Mouse (Mus musculus): Measurements from ENCODE around the gene Fam234b. TPM values are rescaled to one million over a fixed set of nuclear protein-coding genes. Genes with fewer than 3 reads are reported as not detected.

Gene Fam234b
- polyA plus RNA-seq, 1 experiment from 2014 or later = 32.5 TPM

- Histone ChIP-seq H3K4me2 (replicated peaks; ENCODE audit: low read depth, low read length) (no peak overlapping the region), H3K27me3 (ENCODE audit: control insufficient read depth, insufficient read depth, low read length) (no peaks in the 10 kb centered on the region), H3K4me1 (replicated peaks; ENCODE audit: control insufficient read depth, insufficient read depth, low read length) (no peaks in the 10 kb centered on the region; the same call in 1 of the 2 replicates), H3K9me3 (ENCODE audit: control insufficient read depth, low read length) (no peaks in the 10 kb centered on the region), H3K4me3 (ENCODE audit: low read depth, low read length) (no peak overlapping the region), H3K27ac (ENCODE audit: low read depth, low read length) (no peak overlapping the region), H3K36me3 (ENCODE audit: control insufficient read depth, insufficient read depth, low read length) (no peaks in the 10 kb centered on the region), H3K9ac (ENCODE audit: low read depth, low read length) (no peak overlapping the region)
- WGBS = 71% methylated on average over 6 of the region's 6 CpGs
- ATAC-seq (ENCODE audit: low FRiP score) = no peak
- no peak for DNase-seq (ENCODE audit: low spot score)
These were observed 7.7 kb upstream of the Fam234b start for GRCm38 (mm10) chr6:135190122-135190521.

DNA sequence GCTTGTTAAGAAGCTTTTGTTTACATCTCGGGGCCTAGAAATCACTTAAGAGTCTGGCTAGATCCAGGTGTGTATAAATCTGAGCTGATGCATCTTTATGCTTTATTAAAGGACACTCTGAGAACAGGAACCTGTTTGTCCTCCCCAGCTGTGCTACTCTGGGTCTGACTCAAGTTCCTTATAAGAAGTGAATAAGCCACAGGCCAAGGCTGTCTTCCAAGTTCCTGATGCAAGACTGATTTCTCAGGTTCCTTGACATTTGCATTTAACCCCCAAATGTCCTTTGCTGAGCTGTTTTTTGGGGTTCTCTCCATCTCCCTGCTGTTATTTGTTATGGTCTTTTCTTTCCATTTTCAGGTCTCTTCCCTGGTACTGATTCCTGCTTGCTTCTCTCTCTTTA, 5.9 kb upstream of the Fam234b start:
- Histone ChIP-seq H3K4me3 (ENCODE audit: low read depth, low read length) (no peak overlapping the region), H3K27ac (ENCODE audit: low read depth, low read length) (no peak overlapping the region), H3K27me3 (ENCODE audit: control insufficient read depth, insufficient read depth, low read length) (no peaks in the 10 kb centered on the region), H3K4me1 (replicated peaks; ENCODE audit: control insufficient read depth, insufficient read depth, low read length) (no peaks in the 10 kb centered on the region; the same call in 1 of the 2 replicates), H3K4me2 (replicated peaks; ENCODE audit: low read depth, low read length) (no peak overlapping the region), H3K36me3 (ENCODE audit: control insufficient read depth, insufficient read depth, low read length) (no peaks in the 10 kb centered on the region), H3K9me3 (ENCODE audit: control insufficient read depth, low read length) (no peaks in the 10 kb centered on the region), H3K9ac (ENCODE audit: low read depth, low read length) (no peak overlapping the region)
- no peak for DNase-seq (ENCODE audit: low spot score)
- 95% methylated on average over 1 of the region's 1 CpGs for WGBS
- no peak for ATAC-seq (ENCODE audit: low FRiP score)

DNA sequence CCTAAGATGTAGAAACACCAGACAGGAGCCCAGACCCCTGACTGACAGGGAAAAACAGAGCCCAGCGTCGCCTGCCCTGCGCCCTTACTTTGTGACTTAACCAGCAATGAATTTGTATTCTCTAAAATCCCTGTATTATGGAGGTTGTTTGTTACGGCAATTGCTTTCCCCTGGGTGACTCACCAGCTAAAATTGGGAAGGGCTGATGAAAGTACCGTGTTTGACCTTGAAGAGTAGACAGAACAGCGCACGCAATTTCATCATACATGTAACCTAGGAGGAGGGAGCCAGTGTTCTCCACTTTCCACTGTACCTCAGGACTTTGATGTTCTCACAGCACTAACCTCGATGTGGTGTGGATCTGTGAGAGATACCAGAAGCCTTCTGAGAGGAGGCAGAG, 4.8 kb upstream of the Fam234b start:
- Histone ChIP-seq H3K4me1 (replicated peaks; ENCODE audit: control insufficient read depth, insufficient read depth, low read length) (no peaks in the 10 kb centered on the region; the same call in 1 of the 2 replicates), H3K36me3 (ENCODE audit: control insufficient read depth, insufficient read depth, low read length) (no peaks in the 10 kb centered on the region), H3K4me3 (ENCODE audit: low read depth, low read length) (no peak overlapping the region), H3K27ac (ENCODE audit: low read depth, low read length) (no peak overlapping the region), H3K27me3 (ENCODE audit: control insufficient read depth, insufficient read depth, low read length) (no peaks in the 10 kb centered on the region), H3K9me3 (ENCODE audit: control insufficient read depth, low read length) (no peaks in the 10 kb centered on the region), H3K4me2 (replicated peaks; ENCODE audit: low read depth, low read length) (no peak overlapping the region), H3K9ac (ENCODE audit: low read depth, low read length) (no peak overlapping the region)
- DNase-seq (ENCODE audit: low spot score) = no peak
- 76% methylated on average over 8 of the region's 8 CpGs for WGBS
- ATAC-seq (ENCODE audit: low FRiP score) = no peak

- Histone ChIP-seq H3K27me3 (ENCODE audit: control insufficient read depth, insufficient read depth, low read length) (no peaks in the 10 kb centered on the region), H3K4me2 (replicated peaks; ENCODE audit: low read depth, low read length) (no peak overlapping the region), H3K27ac (ENCODE audit: low read depth, low read length) (no peak overlapping the region), H3K4me1 (replicated peaks; ENCODE audit: control insufficient read depth, insufficient read depth, low read length) (no peaks in the 10 kb centered on the region; the same call in 1 of the 2 replicates), H3K9ac (ENCODE audit: low read depth, low read length) (no peak overlapping the region), H3K4me3 (ENCODE audit: low read depth, low read length) (no peak overlapping the region), H3K9me3 (ENCODE audit: control insufficient read depth, low read length) (no peaks in the 10 kb centered on the region), H3K36me3 (ENCODE audit: control insufficient read depth, insufficient read depth, low read length) (no peaks in the 10 kb centered on the region)
- ATAC-seq (ENCODE audit: low FRiP score) (no peak), DNase-seq (ENCODE audit: low spot score) (no peak)
- WGBS = 23% methylated on average over 4 of the region's 4 CpGs
These were observed 4.0 kb upstream of the Fam234b start for GRCm38 (mm10) chr6:135193733-135194132.

- no peaks in the 10 kb centered on the region for H3K27me3 ChIP-seq (ENCODE audit: control insufficient read depth, insufficient read depth, low read length)
- H3K4me2 ChIP-seq (replicated peaks; ENCODE audit: low read depth, low read length) = no peak overlapping the region
- H3K36me3 ChIP-seq (ENCODE audit: control insufficient read depth, insufficient read depth, low read length) = no peaks in the 10 kb centered on the region
- no peak overlapping the region for H3K9ac ChIP-seq (ENCODE audit: low read depth, low read length)
- ATAC-seq (ENCODE audit: low FRiP score) (no peak), DNase-seq (ENCODE audit: low spot score) (no peak)
- 86% methylated on average over 4 of the region's 4 CpGs for WGBS
- no peak overlapping the region for H3K27ac ChIP-seq (ENCODE audit: low read depth, low read length)
- no peaks in the 10 kb centered on the region for H3K9me3 ChIP-seq (ENCODE audit: control insufficient read depth, low read length)
- H3K4me1 ChIP-seq (replicated peaks; ENCODE audit: control insufficient read depth, insufficient read depth, low read length) = no peaks in the 10 kb centered on the region; the same call in 1 of the 2 replicates
- no peak overlapping the region for H3K4me3 ChIP-seq (ENCODE audit: low read depth, low read length)
These were observed 2.9 kb upstream of the Fam234b start for GRCm38 (mm10) chr6:135194907-135195306.

- H3K27ac ChIP-seq (ENCODE audit: low read depth, low read length) = no peak overlapping the region
- 84% methylated on average over 8 of the region's 8 CpGs for WGBS
- ATAC-seq (ENCODE audit: low FRiP score) (no peak), DNase-seq (ENCODE audit: low spot score) (no peak)
- no peaks in the 10 kb centered on the region for H3K27me3 ChIP-seq (ENCODE audit: control insufficient read depth, insufficient read depth, low read length)
- H3K9ac ChIP-seq (ENCODE audit: low read depth, low read length) = no peak overlapping the region
- no peaks in the 10 kb centered on the region for H3K36me3 ChIP-seq (ENCODE audit: control insufficient read depth, insufficient read depth, low read length)
- H3K4me2 ChIP-seq (replicated peaks; ENCODE audit: low read depth, low read length) = no peak overlapping the region
- H3K9me3 ChIP-seq (ENCODE audit: control insufficient read depth, low read length) = no peaks in the 10 kb centered on the region
- H3K4me1 ChIP-seq (replicated peaks; ENCODE audit: control insufficient read depth, insufficient read depth, low read length) = no peaks in the 10 kb centered on the region
- no peak overlapping the region for H3K4me3 ChIP-seq (ENCODE audit: low read depth, low read length)
These were observed 1.1 kb upstream of the Fam234b start for GRCm38 (mm10) chr6:135196707-135197106.

DNA sequence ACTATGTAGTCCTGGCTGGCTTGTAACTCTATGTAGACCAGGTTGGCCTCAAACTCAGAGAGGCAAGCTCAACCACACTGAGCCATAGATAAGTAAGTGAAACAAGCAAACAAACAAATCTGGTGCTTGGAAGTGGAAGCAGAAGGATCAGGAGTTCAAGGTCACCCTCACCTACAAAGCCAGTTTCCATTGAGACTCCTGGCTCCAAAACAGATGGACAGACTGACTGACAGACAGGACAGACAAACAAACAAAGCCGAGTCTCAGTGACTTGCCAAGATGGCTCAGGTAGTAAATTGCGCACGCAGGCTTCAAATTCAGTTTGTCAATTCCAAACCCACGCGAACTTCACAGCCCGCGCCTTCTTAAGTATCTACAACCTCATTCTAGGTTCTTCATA, 331 bp upstream of the Fam234b start:
- H3K4me2 ChIP-seq (replicated peaks; ENCODE audit: low read depth, low read length) = peak overlapping the region; percentile 91
- H3K36me3 ChIP-seq (ENCODE audit: control insufficient read depth, insufficient read depth, low read length) = no peaks in the 10 kb centered on the region
- ATAC-seq (ENCODE audit: low FRiP score) (no peak), DNase-seq (ENCODE audit: low spot score) (no peak)
- WGBS = 15% methylated on average over 7 of the region's 7 CpGs
- H3K4me1 ChIP-seq (replicated peaks; ENCODE audit: control insufficient read depth, insufficient read depth, low read length) = no peaks in the 10 kb centered on the region
- H3K4me3 ChIP-seq (ENCODE audit: low read depth, low read length) = peak overlapping the region; percentile 79
- peak overlapping the region; percentile 79; the same call in 1 of the 2 replicates for H3K27ac ChIP-seq (ENCODE audit: low read depth, low read length)
- H3K9ac ChIP-seq (ENCODE audit: low read depth, low read length) = peak overlapping the region; percentile 83
- no peaks in the 10 kb centered on the region for H3K9me3 ChIP-seq (ENCODE audit: control insufficient read depth, low read length)
- no peaks in the 10 kb centered on the region for H3K27me3 ChIP-seq (ENCODE audit: control insufficient read depth, insufficient read depth, low read length)

GRCm38 (mm10) chr6:135198726-135199125, 949 bp downstream of the Fam234b start:
- 55% methylated on average over 6 of the region's 6 CpGs for WGBS
- no peak overlapping the region for H3K27ac ChIP-seq (ENCODE audit: low read depth, low read length)
- H3K9ac ChIP-seq (ENCODE audit: low read depth, low read length) = peak overlapping the region; percentile 83; the same call in 1 of the 2 replicates
- H3K36me3 ChIP-seq (ENCODE audit: control insufficient read depth, insufficient read depth, low read length) = no peaks in the 10 kb centered on the region
- no peaks in the 10 kb centered on the region for H3K4me1 ChIP-seq (replicated peaks; ENCODE audit: control insufficient read depth, insufficient read depth, low read length)
- H3K9me3 ChIP-seq (ENCODE audit: control insufficient read depth, low read length) = no peaks in the 10 kb centered on the region
- DNase-seq (ENCODE audit: low spot score) (no peak), ATAC-seq (ENCODE audit: low FRiP score) (no peak)
- H3K4me3 ChIP-seq (ENCODE audit: low read depth, low read length) = peak overlapping the region; percentile 79
- H3K4me2 ChIP-seq (replicated peaks; ENCODE audit: low read depth, low read length) = peak overlapping the region; percentile 91
- H3K27me3 ChIP-seq (ENCODE audit: control insufficient read depth, insufficient read depth, low read length) = no peaks in the 10 kb centered on the region

DNA sequence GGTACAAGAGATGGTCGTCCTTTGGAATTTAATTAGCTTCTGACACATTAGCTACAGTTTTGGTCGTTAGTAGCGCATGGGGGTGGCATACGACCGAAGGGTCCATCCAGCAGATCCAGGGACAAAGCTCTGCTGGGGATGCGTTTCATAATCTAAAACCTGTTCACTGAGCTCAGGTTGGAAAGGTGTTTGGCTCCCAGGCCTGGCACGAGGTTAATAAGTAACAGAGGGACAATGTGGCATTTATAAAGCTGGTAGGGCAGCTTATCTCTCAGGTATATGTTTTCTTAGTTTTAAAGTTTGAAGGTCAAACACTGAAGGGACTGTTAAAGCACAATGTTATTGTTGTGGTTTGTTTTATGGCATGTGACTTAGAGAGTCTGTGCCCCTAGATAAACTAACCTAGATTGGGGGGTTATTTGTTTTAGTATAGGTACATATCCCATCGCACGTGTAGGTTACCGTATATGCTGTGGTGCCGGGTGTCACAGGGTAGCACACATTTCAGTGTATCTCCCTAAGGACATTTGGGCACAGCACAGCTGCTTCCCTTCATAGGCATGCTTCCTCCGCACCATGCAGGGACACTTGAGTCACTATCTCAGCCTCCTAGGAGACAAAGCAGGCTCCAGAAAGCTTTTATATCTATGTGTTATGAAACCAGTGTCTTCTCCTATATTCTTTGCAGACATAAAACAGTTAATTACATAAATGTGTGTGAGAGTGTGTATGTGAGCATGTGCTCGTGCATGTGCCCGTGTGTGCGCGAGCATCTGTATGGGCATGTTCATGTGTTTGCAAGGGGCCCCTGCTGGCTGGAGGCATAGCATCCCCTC, 2.6 kb downstream of the Fam234b start:
- Histone ChIP-seq H3K27ac (ENCODE audit: low read depth, low read length) (no peak overlapping the region), H3K4me3 (ENCODE audit: low read depth, low read length) (no peak overlapping the region), H3K9ac (ENCODE audit: low read depth, low read length) (no peak overlapping the region), H3K4me2 (replicated peaks; ENCODE audit: low read depth, low read length) (no peak overlapping the region), H3K9me3 (ENCODE audit: control insufficient read depth, low read length) (no peaks in the 10 kb centered on the region), H3K36me3 (ENCODE audit: control insufficient read depth, insufficient read depth, low read length) (no peaks in the 10 kb centered on the region), H3K4me1 (replicated peaks; ENCODE audit: control insufficient read depth, insufficient read depth, low read length) (no peaks in the 10 kb centered on the region), H3K27me3 (ENCODE audit: control insufficient read depth, insufficient read depth, low read length) (no peaks in the 10 kb centered on the region)
- WGBS = 89% methylated on average over 16 of the region's 16 CpGs
- DNase-seq (ENCODE audit: low spot score) (no peak), ATAC-seq (ENCODE audit: low FRiP score) (no peak)

Data from hindbrain, embryonic 11.5 days (tissue).